ENCODE assay signal across 13 mouse cellular contexts in genomic region chr12:26976284-26977065, GRCm38 (mm10).
DNase-seq lines count a peak whose midpoint lies in the region; ATAC-seq lines count a peak whose summit lies in the region.
"Had no signal": no experiment of that assay in that cellular context is flagged by ENCODE, and none has a peak within 500 bp of the region (broad histone marks: within the 10 kb centered on the region; RNA-seq: fewer than 3 reads in every experiment).

No protein-coding gene starts in this region.

- H3K36me3 ChIP-seq in embryonic facial prominence, embryonic 10.5 days (replicated peaks), result no peaks in the 10 kb centered on the region
- no peaks in the 10 kb centered on the region for H3K36me3 ChIP-seq in limb, embryonic 12.5 days
- H3K36me3 ChIP-seq: neural tube, embryonic 13.5 days had no signal

- H3K9ac ChIP-seq in limb, embryonic 12.5 days (replicated peaks), result no peak overlapping the region
- H3K9ac ChIP-seq: neural tube, embryonic 13.5 days had no signal

- no peak overlapping the region for H3K4me3 ChIP-seq in embryonic facial prominence, embryonic 10.5 days
- no peak overlapping the region for H3K4me3 ChIP-seq in limb, embryonic 12.5 days (replicated peaks)
- H3K4me3 ChIP-seq: neural tube, embryonic 13.5 days had no signal

- no peaks in the 10 kb centered on the region for H3K9me3 ChIP-seq in embryonic facial prominence, embryonic 10.5 days
- 0 out of 2 replicates have a peak, but pooled peaks cover 3% of the 10 kb centered on the region for H3K9me3 ChIP-seq in limb, embryonic 12.5 days
- H3K9me3 ChIP-seq: neural tube, embryonic 13.5 days had no signal

- peak overlapping the region; percentile 54 for H3K27ac ChIP-seq in embryonic facial prominence, embryonic 10.5 days (replicated peaks)
- H3K27ac ChIP-seq in limb, embryonic 12.5 days, result peak overlapping the region; percentile 47
- H3K27ac ChIP-seq: neural tube, embryonic 13.5 days had no signal

- no peak overlapping the region for H3K4me2 ChIP-seq in limb, embryonic 12.5 days
- H3K4me2 ChIP-seq: neural tube, embryonic 13.5 days had no signal

- no peak for ATAC-seq in limb, embryonic 12.5 days (ENCODE audit: insufficient number of reproducible peaks, insufficient read depth, low FRiP score, low TSS enrichment, low read depth)

- no peaks in the 10 kb centered on the region for H3K27me3 ChIP-seq in embryonic facial prominence, embryonic 10.5 days (replicated peaks; ENCODE audit: low read depth, poor library complexity, severe bottlenecking)
- no peaks in the 10 kb centered on the region for H3K27me3 ChIP-seq in limb, embryonic 12.5 days
- H3K27me3 ChIP-seq: neural tube, embryonic 13.5 days had no signal

- DNase-seq in embryo, embryonic 10 days (ENCODE audit: low spot score), result peak; percentile 38
- no peak for DNase-seq in embryo, embryonic 9.5 days (ENCODE audit: extremely low spot score)
- DNase-seq in MN1 (ENCODE audit: low spot score), result peak; percentile 12
- peak; percentile 48 for DNase-seq in embryonic facial prominence, embryonic 10.5 days (ENCODE audit: low spot score)
- DNase-seq in right cerebral cortex, postnatal 14 days, result no peak
- DNase-seq in frontal cortex, postnatal 36 days (ENCODE audit: low spot score in 2 of 2), result no peak
- DNase-seq in neural tube, embryonic 10.5 days (ENCODE audit: extremely low spot score, low spot score), result no peak
- DNase-seq: adrenal gland, adult 2 months; gastrocnemius, postnatal 25 days; lung, adult 18-20 months; thymus, adult 2 months had no signal

- H3K4me1 ChIP-seq in embryonic facial prominence, embryonic 10.5 days, result peaks cover 37% of the 10 kb centered on the region
- peaks cover 20% of the 10 kb centered on the region for H3K4me1 ChIP-seq in limb, embryonic 12.5 days (replicated peaks)
- H3K4me1 ChIP-seq: neural tube, embryonic 13.5 days had no signal

- 37% methylated on average over 8 of the region's 8 CpGs for WGBS in embryonic facial prominence, embryonic 10.5 days
- WGBS in limb, embryonic 12.5 days, result 28% methylated on average over 8 of the region's 8 CpGs

Comparison
In these comparisons a context has a peak if more than half of its experiments do, and no peak if none do; other contexts are left out.
1. DNase-seq: peak in embryo, embryonic 10 days (single experiment), MN1 (single experiment) and embryonic facial prominence, embryonic 10.5 days (single experiment); none in embryo, embryonic 9.5 days (single experiment), right cerebral cortex, postnatal 14 days (single experiment), frontal cortex, postnatal 36 days (0 of 2) and neural tube, embryonic 10.5 days (single experiment).